Mouse (Mus musculus) bone marrow, adult 2 months (tissue): ENCODE data around the gene Prrc2a.
A peak's percentile ranks its signal among the peaks of the same experiment; 100 is the strongest.

Source experiments
- CTCF ChIP-seq: fragments of 200-500 bp; IDR thresholded peaks from 2 replicates; pipeline ENCODE4 v1.5.1; 2011; ENCODE audit warnings: low read length, control low read depth; ENCODE audit not compliant: control insufficient read depth, insufficient read depth
- POLR2A ChIP-seq: fragments of 200-500 bp; IDR thresholded peaks from 2 replicates; pipeline ENCODE4 v1.6.1; 2011; ENCODE audit warnings: low read depth, mild to moderate bottlenecking, control low read depth, low read length, borderline replicate concordance; ENCODE audit not compliant: control insufficient read depth

DNA sequence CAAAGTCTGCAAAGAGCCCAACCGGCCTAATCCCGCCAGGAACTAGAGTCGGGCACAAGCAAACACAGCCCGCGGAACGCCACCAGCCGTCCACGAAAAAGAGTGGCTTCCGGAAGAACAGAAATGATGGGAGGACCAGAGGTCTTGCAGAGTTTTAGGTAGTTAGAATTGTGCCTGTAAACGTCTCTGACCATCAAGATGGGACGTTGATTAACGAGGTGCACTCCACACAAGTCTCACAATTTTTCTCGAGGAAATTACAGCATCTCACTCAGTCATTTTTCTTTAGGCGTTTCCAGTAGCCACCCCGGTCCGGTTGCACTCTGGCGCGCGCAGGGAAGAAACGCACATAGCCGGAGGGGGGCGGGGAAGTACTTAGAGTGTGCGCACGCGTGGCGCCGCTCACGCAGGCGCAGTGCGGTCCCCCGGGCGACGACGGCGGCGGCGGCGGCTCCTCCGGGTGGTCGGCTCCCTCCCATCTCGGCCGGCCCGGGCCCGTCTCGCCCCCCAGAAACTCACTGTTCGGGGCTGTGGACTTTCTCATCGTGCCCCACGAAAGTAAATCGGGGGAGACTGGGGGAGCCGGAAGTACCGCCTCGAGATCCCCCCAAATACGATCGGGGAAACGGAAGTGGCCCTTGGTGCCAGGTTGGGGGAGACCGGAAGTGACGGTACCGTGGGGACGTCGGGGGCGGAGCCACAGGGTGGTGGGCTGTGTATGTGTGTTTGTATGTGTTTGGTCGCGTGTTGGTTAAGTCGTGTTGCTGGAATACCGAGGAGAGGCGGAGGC is 29.7 kb downstream of the Prrc2a start, which contains the start of gene Bag6:
- peak; percentile 21; the same call in 1 of the 2 replicates for TF ChIP-seq POLR2A
- TF ChIP-seq CTCF, result no peak
